Mouse (Mus musculus) CH12.LX (cell line): ENCODE results near the gene Rai14.

Experiments
- BHLHE40 ChIP-seq: IDR thresholded peaks from 2 replicates; pipeline ENCODE4 v1.6.1; 2011; ENCODE audit warnings: mild to moderate bottlenecking, low read depth, low read length, improper control_type of control experiment
- CTCF ChIP-seq, 2 experiments: IDR thresholded peaks in 1 of 2; conservative IDR thresholded peaks in 1 of 2; 2 replicates each; pipeline ENCODE4 v1.5.1; 2011 to 2012; ENCODE audit warnings: low read depth in 2 of 2, low read length in 2 of 2, improper control_type of control experiment in 1 of 2, inconsistent platforms in 1 of 2, mild to moderate bottlenecking in 1 of 2, moderate library complexity in 1 of 2
- ELF1 ChIP-seq: IDR thresholded peaks from 2 replicates; pipeline ENCODE4 v1.6.1; 2014; ENCODE audit warnings: low read depth, mild to moderate bottlenecking, inconsistent platforms, low read length, improper control_type of control experiment
- KAT2A ChIP-seq: IDR thresholded peaks from 2 replicates; pipeline ENCODE4 v1.6.1; 2012; ENCODE audit warnings: low read length, improper control_type of control experiment, inconsistent platforms; ENCODE audit not compliant: insufficient replicate concordance
- MAX ChIP-seq: IDR thresholded peaks from 2 replicates; pipeline ENCODE4 v1.6.1; 2011; ENCODE audit warnings: low read length, improper control_type of control experiment
- PAX5 ChIP-seq: IDR thresholded peaks from 2 replicates; pipeline ENCODE4 v1.6.1; 2012; ENCODE audit warnings: low read length, inconsistent platforms, mixed read lengths
- POLR2A ChIP-seq: IDR thresholded peaks from 2 replicates; pipeline ENCODE4 v1.6.1; 2011; ENCODE audit warnings: low read depth, mild to moderate bottlenecking, improper control_type of control experiment, low read length
- TCF12 ChIP-seq: IDR thresholded peaks from 2 replicates; pipeline ENCODE4 v1.6.1; 2014; ENCODE audit warnings: low read depth, mild to moderate bottlenecking, inconsistent platforms, low read length, improper control_type of control experiment
- UBTF ChIP-seq: IDR thresholded peaks from 2 replicates; pipeline ENCODE4 v1.6.1; 2012; ENCODE audit warnings: low read depth, mild to moderate bottlenecking, inconsistent platforms, low read length, improper control_type of control experiment, moderate library complexity
- USF2 ChIP-seq: conservative IDR thresholded peaks from 2 replicates; pipeline ENCODE4 v1.6.1; 2011; ENCODE audit warnings: low read depth, low read length, improper control_type of control experiment

- TF ChIP-seq MAX = no peak
- TF ChIP-seq BHLHE40 = no peak
- no peak for TF ChIP-seq UBTF
- no peak for TF ChIP-seq POLR2A
- TF ChIP-seq CTCF (conservative IDR thresholded peaks at IDR 0.05 in 1 of 2, IDR thresholded peaks at IDR 0.05 in 1 of 2; ENCODE audit: low read depth in 2 of 2, low read length in 2 of 2) = no peak
- TF ChIP-seq ELF1 = no peak
- TF ChIP-seq USF2 = no peak
- no peak for TF ChIP-seq PAX5
- TF ChIP-seq TCF12 = no peak
- TF ChIP-seq KAT2A = no peak
Measured at GRCm38 (mm10) chr15:10720188-10720587, 5.8 kb upstream of the Rai14 start.
